Mouse (Mus musculus): Measurements from ENCODE around the gene Nlrx1. TPM values are rescaled to one million over a fixed set of nuclear protein-coding genes. Genes with fewer than 3 reads are reported as not detected.

Gene Nlrx1
- total and polyA plus RNA-seq, 2 experiments from 2014 or later: 5.1 to 12.7 TPM

DNA sequence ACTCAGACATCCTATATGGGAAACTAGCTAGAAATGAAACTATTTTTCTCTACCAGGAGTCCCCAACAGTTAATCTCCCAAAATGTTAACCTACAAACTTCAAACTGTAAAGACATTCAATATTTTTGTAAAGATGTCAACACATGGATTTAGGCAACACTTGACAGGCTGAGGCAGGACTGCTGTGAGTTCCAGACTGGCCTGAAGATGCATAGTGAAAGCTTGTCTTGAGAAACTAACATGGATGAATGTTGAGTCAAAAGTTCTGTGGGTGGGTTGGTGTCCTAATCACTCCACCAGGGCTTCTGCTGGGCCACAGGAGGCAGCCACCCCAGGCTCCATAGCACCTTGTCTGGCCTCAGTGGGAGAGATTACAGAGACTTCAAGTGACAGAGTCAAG lies 36.8 kb downstream of the Nlrx1 start:
- Histone ChIP-seq H3K9me3 (ENCODE audit: low read length) (no peaks in the 10 kb centered on the region), H3K27me3 (ENCODE audit: insufficient read depth, low read length) (no peaks in the 10 kb centered on the region), H3K9ac (replicated peaks; ENCODE audit: low read length) (no peak overlapping the region), H3K4me1 (ENCODE audit: insufficient read depth, low read length) (peaks cover 14% of the 10 kb centered on the region), H3K4me2 (ENCODE audit: low read depth, low read length) (peak overlapping the region; percentile 77), H3K4me3 (ENCODE audit: low read length) (no peak overlapping the region), H3K36me3 (ENCODE audit: insufficient read depth, low read length) (no peaks in the 10 kb centered on the region), H3K27ac (no peak overlapping the region)
- ATAC-seq (no peak), DNase-seq (ENCODE audit: low spot score) (no peak)
- no peak for TF ChIP-seq CTCF (IDR thresholded peaks at IDR 0.05; ENCODE audit: low read depth)

DNA sequence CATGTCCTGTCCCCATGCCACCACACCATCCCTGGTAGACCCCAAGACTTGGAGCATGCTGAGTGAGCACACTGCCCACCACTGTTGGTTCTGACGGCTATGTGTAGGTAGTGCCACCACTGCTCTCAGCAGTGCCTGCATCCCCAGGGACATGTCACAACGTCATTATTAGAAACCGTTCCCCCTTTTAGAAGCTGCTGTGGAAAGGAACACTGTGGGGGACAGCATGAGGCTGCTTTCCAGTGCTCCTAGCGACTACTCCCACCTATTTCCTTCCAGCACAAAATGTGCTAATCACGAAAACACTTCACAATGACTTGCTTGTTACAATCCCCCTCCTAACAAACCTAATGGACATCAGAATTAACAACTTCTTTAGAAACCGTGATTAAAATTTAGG lies 42.4 kb downstream of the Nlrx1 start:
- H3K4me2 ChIP-seq (ENCODE audit: low read depth, low read length): no peak overlapping the region
- 0 out of 2 replicates have a peak, but pooled peaks have one; percentile 12 for ATAC-seq
- H3K4me1 ChIP-seq (ENCODE audit: insufficient read depth, low read length): 0 out of 2 replicates have a peak, but pooled peaks cover 2% of the 10 kb centered on the region
- 0 out of 2 replicates have a peak overlapping the region, but pooled peaks have one; percentile 3 for H3K27ac ChIP-seq
- no peak overlapping the region for H3K9ac ChIP-seq (replicated peaks; ENCODE audit: low read length)
- no peak for DNase-seq (ENCODE audit: low spot score)
- no peaks in the 10 kb centered on the region for H3K9me3 ChIP-seq (ENCODE audit: low read length)
- 34% methylated on average over 6 of the region's 6 CpGs for WGBS
- no peak for TF ChIP-seq CTCF (IDR thresholded peaks at IDR 0.05; ENCODE audit: low read depth)
- H3K36me3 ChIP-seq (ENCODE audit: insufficient read depth, low read length): no peaks in the 10 kb centered on the region
- H3K27me3 ChIP-seq (ENCODE audit: insufficient read depth, low read length): no peaks in the 10 kb centered on the region
- H3K4me3 ChIP-seq (ENCODE audit: low read length): no peak overlapping the region

DNA sequence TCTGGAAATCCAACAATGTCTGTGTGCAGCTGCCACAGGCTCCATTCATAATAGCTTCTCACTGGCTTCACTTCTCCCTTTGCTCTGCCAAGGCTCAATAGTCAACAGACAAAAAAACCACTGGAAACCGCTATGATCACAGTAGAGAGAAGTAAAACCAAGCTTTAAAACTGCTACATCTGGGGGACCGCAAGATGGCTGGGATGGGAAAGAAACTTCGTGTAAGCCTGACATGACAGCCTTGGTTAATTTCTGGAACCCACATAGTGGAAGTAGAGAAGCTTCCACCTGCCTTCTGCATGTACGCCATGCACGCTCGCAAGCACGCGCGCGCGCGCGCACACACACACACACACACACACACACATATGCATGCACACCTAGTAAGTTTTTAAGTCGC lies 54.9 kb downstream of the Nlrx1 start:
- Histone ChIP-seq H3K4me1 (ENCODE audit: insufficient read depth, low read length) (no peaks in the 10 kb centered on the region), H3K27ac (no peak overlapping the region), H3K4me2 (ENCODE audit: low read depth, low read length) (no peak overlapping the region), H3K9ac (replicated peaks; ENCODE audit: low read length) (no peak overlapping the region), H3K36me3 (ENCODE audit: insufficient read depth, low read length) (no peaks in the 10 kb centered on the region), H3K9me3 (ENCODE audit: low read length) (no peaks in the 10 kb centered on the region), H3K4me3 (ENCODE audit: low read length) (no peak overlapping the region), H3K27me3 (ENCODE audit: insufficient read depth, low read length) (no peaks in the 10 kb centered on the region)
- DNase-seq (ENCODE audit: low spot score): no peak
- WGBS: 94% methylated on average over 14 of the region's 14 CpGs
- ATAC-seq: no peak
- no peak for TF ChIP-seq CTCF (IDR thresholded peaks at IDR 0.05; ENCODE audit: low read depth)

DNA sequence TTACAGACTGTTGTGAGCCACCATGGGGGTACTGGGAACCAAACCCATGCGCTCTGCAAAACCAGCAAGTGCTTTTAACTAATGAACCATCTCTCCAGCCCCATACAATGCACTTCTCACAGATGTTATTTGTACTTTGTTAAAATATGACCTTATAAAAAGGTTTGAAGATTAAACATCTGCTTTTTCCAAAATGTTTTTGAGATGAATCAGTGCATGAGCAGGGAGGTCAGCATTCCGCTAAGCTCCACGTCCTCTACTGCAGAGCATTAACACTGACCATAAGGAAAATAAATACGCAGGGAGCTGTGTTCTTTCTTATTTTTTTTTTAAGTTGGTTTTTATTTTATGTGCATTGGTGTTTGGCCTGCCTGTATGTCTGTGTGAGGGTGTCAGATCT lies 56.0 kb downstream of the Nlrx1 start:
- Histone ChIP-seq H3K27me3 (ENCODE audit: insufficient read depth, low read length) (no peaks in the 10 kb centered on the region), H3K4me1 (ENCODE audit: insufficient read depth, low read length) (no peaks in the 10 kb centered on the region), H3K27ac (no peak overlapping the region), H3K9ac (replicated peaks; ENCODE audit: low read length) (no peak overlapping the region), H3K9me3 (ENCODE audit: low read length) (no peaks in the 10 kb centered on the region), H3K4me2 (ENCODE audit: low read depth, low read length) (no peak overlapping the region), H3K4me3 (ENCODE audit: low read length) (no peak overlapping the region), H3K36me3 (ENCODE audit: insufficient read depth, low read length) (no peaks in the 10 kb centered on the region)
- no peak for TF ChIP-seq CTCF (IDR thresholded peaks at IDR 0.05; ENCODE audit: low read depth)
- DNase-seq (ENCODE audit: low spot score) (no peak), ATAC-seq (no peak)
- 91% methylated on average over 4 of the region's 4 CpGs for WGBS

DNA sequence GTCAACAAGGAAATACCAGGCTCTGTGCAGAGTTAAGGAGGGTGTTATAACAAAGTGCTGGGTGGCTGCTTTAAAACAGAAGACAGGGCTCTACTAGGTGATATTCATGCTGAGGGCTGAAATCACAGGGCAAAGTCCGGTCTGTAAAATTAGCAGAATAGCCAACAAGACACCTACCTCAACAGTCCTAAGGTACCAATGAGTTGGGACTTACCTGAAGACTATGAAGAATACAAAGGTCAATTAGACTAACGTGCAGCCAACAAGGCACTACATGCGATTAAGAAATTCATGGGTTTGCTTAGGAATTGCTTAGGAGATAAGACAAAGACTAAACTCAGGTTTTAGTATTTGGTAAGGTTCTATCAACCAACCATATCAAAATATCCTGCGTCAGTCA lies 59.0 kb downstream of the Nlrx1 start:
- no peak for TF ChIP-seq CTCF (IDR thresholded peaks at IDR 0.05; ENCODE audit: low read depth)
- Histone ChIP-seq H3K4me2 (ENCODE audit: low read depth, low read length) (no peak overlapping the region), H3K9ac (replicated peaks; ENCODE audit: low read length) (no peak overlapping the region), H3K4me3 (ENCODE audit: low read length) (no peak overlapping the region), H3K36me3 (ENCODE audit: insufficient read depth, low read length) (no peaks in the 10 kb centered on the region), H3K27ac (no peak overlapping the region), H3K4me1 (ENCODE audit: insufficient read depth, low read length) (no peaks in the 10 kb centered on the region), H3K9me3 (ENCODE audit: low read length) (no peaks in the 10 kb centered on the region), H3K27me3 (ENCODE audit: insufficient read depth, low read length) (no peaks in the 10 kb centered on the region)
- WGBS: 95% methylated on average over 4 of the region's 4 CpGs
- no peak for ATAC-seq
- no peak for DNase-seq (ENCODE audit: low spot score)

DNA sequence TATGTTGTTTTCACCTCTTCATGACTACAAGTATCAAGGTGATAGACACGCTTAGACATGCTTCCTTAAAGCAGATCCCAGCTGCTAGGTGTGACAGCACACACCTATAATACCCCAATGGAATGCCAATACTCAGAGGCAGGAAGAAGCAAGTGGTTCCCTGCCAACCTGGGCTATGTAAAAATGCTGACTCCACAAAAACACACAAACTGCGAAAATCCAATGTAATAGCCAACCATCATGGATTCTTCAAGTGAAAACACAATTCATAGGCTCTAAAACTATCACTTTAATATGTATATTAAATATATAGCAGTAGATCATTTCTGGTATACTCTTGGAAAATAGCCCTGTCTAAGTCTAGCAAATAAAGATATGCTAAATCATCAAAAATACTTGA lies 60.6 kb downstream of the Nlrx1 start:
- no peak for DNase-seq (ENCODE audit: low spot score)
- Histone ChIP-seq H3K9me3 (ENCODE audit: low read length) (no peaks in the 10 kb centered on the region), H3K4me2 (ENCODE audit: low read depth, low read length) (no peak overlapping the region), H3K4me1 (ENCODE audit: insufficient read depth, low read length) (no peaks in the 10 kb centered on the region), H3K27me3 (ENCODE audit: insufficient read depth, low read length) (no peaks in the 10 kb centered on the region), H3K4me3 (ENCODE audit: low read length) (no peak overlapping the region), H3K27ac (no peak overlapping the region), H3K36me3 (ENCODE audit: insufficient read depth, low read length) (no peaks in the 10 kb centered on the region), H3K9ac (replicated peaks; ENCODE audit: low read length) (no peak overlapping the region)
- no peak for TF ChIP-seq CTCF (IDR thresholded peaks at IDR 0.05; ENCODE audit: low read depth)
- WGBS: 89% methylated on average over 2 of the region's 2 CpGs
- ATAC-seq: no peak

Other genes with a start within 250 kb of the Nlrx1 start
- 131 and 138 TPM in 2 replicates for gene Thy1, start 225.2 kb downstream of the Nlrx1 start, total RNA-seq (2014; rRNA removed)
- gene Thy1, start 225.2 kb downstream of the Nlrx1 start, polyA plus RNA-seq (2015; fragmentation: Nextera tagmentation; extraction: Ambion mirVana): 49.6 and 51.1 TPM in 2 replicates
- gene Usp2, start 201.6 kb downstream of the Nlrx1 start, total RNA-seq (2014; rRNA removed): 11.0 and 14.2 TPM in 2 replicates
- gene Usp2, start 201.6 kb downstream of the Nlrx1 start, polyA plus RNA-seq (2015; fragmentation: Nextera tagmentation; extraction: Ambion mirVana): 19.6 and 20.5 TPM in 2 replicates
- gene Mfrp, start 166.9 kb downstream of the Nlrx1 start, total RNA-seq (2014; rRNA removed): 2.8 and 4.0 TPM in 2 replicates
- 0.24 and 0.50 TPM in 2 replicates for gene Mfrp, start 166.9 kb downstream of the Nlrx1 start, polyA plus RNA-seq (2015; fragmentation: Nextera tagmentation; extraction: Ambion mirVana)
- 36.7 and 39.5 TPM in 2 replicates for gene C1qtnf5, start 161.4 kb downstream of the Nlrx1 start, total RNA-seq (2014; rRNA removed)
- 12.3 and 12.8 TPM in 2 replicates for gene C1qtnf5, start 161.4 kb downstream of the Nlrx1 start, polyA plus RNA-seq (2015; fragmentation: Nextera tagmentation; extraction: Ambion mirVana)
- not detected in 2 replicates for gene Gm49380, start 155.1 kb downstream of the Nlrx1 start, total RNA-seq (2014; rRNA removed)
- 0.21 TPM in 1 of 2 replicates, not detected in the other for gene Gm49380, start 155.1 kb downstream of the Nlrx1 start, polyA plus RNA-seq (2015; fragmentation: Nextera tagmentation; extraction: Ambion mirVana)
- gene Rnf26, start 155.1 kb downstream of the Nlrx1 start, total RNA-seq (2014; rRNA removed): 17.5 and 24.3 TPM in 2 replicates
- 38.0 and 41.1 TPM in 2 replicates for gene Rnf26, start 155.1 kb downstream of the Nlrx1 start, polyA plus RNA-seq (2015; fragmentation: Nextera tagmentation; extraction: Ambion mirVana)
- 23.7 and 29.5 TPM in 2 replicates for gene Mcam, start 134.1 kb downstream of the Nlrx1 start, total RNA-seq (2014; rRNA removed)
- gene Mcam, start 134.1 kb downstream of the Nlrx1 start, polyA plus RNA-seq (2015; fragmentation: Nextera tagmentation; extraction: Ambion mirVana): 8.0 and 9.0 TPM in 2 replicates
- gene Cbl, start 34.5 kb downstream of the Nlrx1 start, total RNA-seq (2014; rRNA removed): 24.2 and 30.5 TPM in 2 replicates
- 13.2 and 14.3 TPM in 2 replicates for gene Cbl, start 34.5 kb downstream of the Nlrx1 start, polyA plus RNA-seq (2015; fragmentation: Nextera tagmentation; extraction: Ambion mirVana)
- 1.0 TPM in 1 of 2 replicates, not detected in the other for gene Ccdc153, start 27.9 kb downstream of the Nlrx1 start, total RNA-seq (2014; rRNA removed)
- 2.2 and 2.6 TPM in 2 replicates for gene Ccdc153, start 27.9 kb downstream of the Nlrx1 start, polyA plus RNA-seq (2015; fragmentation: Nextera tagmentation; extraction: Ambion mirVana)
- gene Pdzd3, start 17.1 kb downstream of the Nlrx1 start, total RNA-seq (2014; rRNA removed): 0.31 TPM in 1 of 2 replicates, not detected in the other
- gene Pdzd3, start 17.1 kb downstream of the Nlrx1 start, polyA plus RNA-seq (2015; fragmentation: Nextera tagmentation; extraction: Ambion mirVana): 0.13 and 0.34 TPM in 2 replicates
- 59.1 and 69.6 TPM in 2 replicates for gene Abcg4, start 20.0 kb upstream of the Nlrx1 start, total RNA-seq (2014; rRNA removed)
- 21.0 and 24.1 TPM in 2 replicates for gene Abcg4, start 20.0 kb upstream of the Nlrx1 start, polyA plus RNA-seq (2015; fragmentation: Nextera tagmentation; extraction: Ambion mirVana)
- 28.4 and 38.6 TPM in 2 replicates for gene Hinfp, start 37.1 kb upstream of the Nlrx1 start, total RNA-seq (2014; rRNA removed)
- 14.8 and 15.2 TPM in 2 replicates for gene Hinfp, start 37.1 kb upstream of the Nlrx1 start, polyA plus RNA-seq (2015; fragmentation: Nextera tagmentation; extraction: Ambion mirVana)
- gene C2cd2l, start 51.7 kb upstream of the Nlrx1 start, total RNA-seq (2014; rRNA removed): 50.5 and 55.6 TPM in 2 replicates
- 19.6 and 22.8 TPM in 2 replicates for gene C2cd2l, start 51.7 kb upstream of the Nlrx1 start, polyA plus RNA-seq (2015; fragmentation: Nextera tagmentation; extraction: Ambion mirVana)
- gene Dpagt1, start 57.4 kb upstream of the Nlrx1 start, total RNA-seq (2014; rRNA removed): 16.4 and 24.6 TPM in 2 replicates
- gene Dpagt1, start 57.4 kb upstream of the Nlrx1 start, polyA plus RNA-seq (2015; fragmentation: Nextera tagmentation; extraction: Ambion mirVana): 30.9 and 34.9 TPM in 2 replicates
- gene H2afx, start 66.1 kb upstream of the Nlrx1 start, total RNA-seq (2014; rRNA removed): 272 and 314 TPM in 2 replicates
- 123 and 136 TPM in 2 replicates for gene H2afx, start 66.1 kb upstream of the Nlrx1 start, polyA plus RNA-seq (2015; fragmentation: Nextera tagmentation; extraction: Ambion mirVana)
- 38.7 and 38.8 TPM in 2 replicates for gene Hmbs, start 75.6 kb upstream of the Nlrx1 start, total RNA-seq (2014; rRNA removed)
- gene Hmbs, start 75.6 kb upstream of the Nlrx1 start, polyA plus RNA-seq (2015; fragmentation: Nextera tagmentation; extraction: Ambion mirVana): 64.3 and 67.3 TPM in 2 replicates
- gene Vps11, start 93.1 kb upstream of the Nlrx1 start, total RNA-seq (2014; rRNA removed): 41.6 and 53.2 TPM in 2 replicates
- gene Vps11, start 93.1 kb upstream of the Nlrx1 start, polyA plus RNA-seq (2015; fragmentation: Nextera tagmentation; extraction: Ambion mirVana): 39.3 and 39.9 TPM in 2 replicates
- 60.6 and 95.7 TPM in 2 replicates for gene Hyou1, start 110.9 kb upstream of the Nlrx1 start, total RNA-seq (2014; rRNA removed)
- 15.5 and 17.4 TPM in 2 replicates for gene Hyou1, start 110.9 kb upstream of the Nlrx1 start, polyA plus RNA-seq (2015; fragmentation: Nextera tagmentation; extraction: Ambion mirVana)
- 72.7 and 93.9 TPM in 2 replicates for gene Slc37a4, start 128.3 kb upstream of the Nlrx1 start, total RNA-seq (2014; rRNA removed)
- 40.2 and 40.3 TPM in 2 replicates for gene Slc37a4, start 128.3 kb upstream of the Nlrx1 start, polyA plus RNA-seq (2015; fragmentation: Nextera tagmentation; extraction: Ambion mirVana)
- 190 and 229 TPM in 2 replicates for gene Rps25, start 138.5 kb upstream of the Nlrx1 start, total RNA-seq (2014; rRNA removed)
- 1,650 and 1,709 TPM in 2 replicates for gene Rps25, start 138.5 kb upstream of the Nlrx1 start, polyA plus RNA-seq (2015; fragmentation: Nextera tagmentation; extraction: Ambion mirVana)
- gene Trappc4, start 139.0 kb upstream of the Nlrx1 start, total RNA-seq (2014; rRNA removed): 108 and 120 TPM in 2 replicates
- gene Trappc4, start 139.0 kb upstream of the Nlrx1 start, polyA plus RNA-seq (2015; fragmentation: Nextera tagmentation; extraction: Ambion mirVana): 293 and 307 TPM in 2 replicates
- 14.7 and 23.6 TPM in 2 replicates for gene Ccdc84, start 150.0 kb upstream of the Nlrx1 start, total RNA-seq (2014; rRNA removed)
- 26.0 and 31.1 TPM in 2 replicates for gene Ccdc84, start 150.0 kb upstream of the Nlrx1 start, polyA plus RNA-seq (2015; fragmentation: Nextera tagmentation; extraction: Ambion mirVana)
- gene Foxr1, start 172.5 kb upstream of the Nlrx1 start, total RNA-seq (2014; rRNA removed): not detected in 2 replicates
- gene Foxr1, start 172.5 kb upstream of the Nlrx1 start, polyA plus RNA-seq (2015; fragmentation: Nextera tagmentation; extraction: Ambion mirVana): not detected in 2 replicates
- gene Upk2, start 186.4 kb upstream of the Nlrx1 start, total RNA-seq (2014; rRNA removed): not detected in 2 replicates
- not detected in 2 replicates for gene Upk2, start 186.4 kb upstream of the Nlrx1 start, polyA plus RNA-seq (2015; fragmentation: Nextera tagmentation; extraction: Ambion mirVana)
- gene Bcl9l, start 214.2 kb upstream of the Nlrx1 start, total RNA-seq (2014; rRNA removed): 32.7 and 44.5 TPM in 2 replicates
- 7.8 and 8.4 TPM in 2 replicates for gene Bcl9l, start 214.2 kb upstream of the Nlrx1 start, polyA plus RNA-seq (2015; fragmentation: Nextera tagmentation; extraction: Ambion mirVana)

All from hindbrain, postnatal 0 days (tissue).